Mouse (Mus musculus) v-Abl transformed pro-B cells (cell line): Measurements from ENCODE around the gene Zmiz1.

ENCODE experiments used
- in situ Hi-C, 2 experiments: fragments of 400-800 bp; cut with MboI; formaldehyde crosslinking; loops; one replicate each; pipeline ENCODE4 v1.15.1; 2025; ENCODE audit not compliant: unreplicated experiment in 2 of 2

Gene Zmiz1

GRCm38 (mm10) chr14:25574047-25574870 is 115.3 kb downstream of the Zmiz1 start:
- in situ Hi-C loops = no loop called here

GRCm38 (mm10) chr14:25576642-25577041 is 117.7 kb downstream of the Zmiz1 start:
- in situ Hi-C loops = loop anchor here in 1 of 2 experiments (5.0 kb wide), 1 partner anchor 1079 kb away; no protein-coding TSS in a partner anchor

GRCm38 (mm10) chr14:25577431-25577830 is 118.4 kb downstream of the Zmiz1 start:
- in situ Hi-C loops = loop anchor here in 1 of 2 experiments (5.0 kb wide), 1 partner anchor 1080 kb away; no protein-coding TSS in a partner anchor

GRCm38 (mm10) chr14:25579597-25579996 is 120.6 kb downstream of the Zmiz1 start:
- in situ Hi-C loops = loop anchor here in 1 of 2 experiments (5.0 kb wide), 1 partner anchor 1082 kb away; no protein-coding TSS in a partner anchor

- in situ Hi-C loops = loop anchor here in 1 of 2 experiments (10.0 kb wide), 1 partner anchor 806 kb away; no protein-coding TSS in a partner anchor
Measured at GRCm38 (mm10) chr14:25580397-25580796, 121.4 kb downstream of the Zmiz1 start.

GRCm38 (mm10) chr14:25582603-25583002 is 123.6 kb downstream of the Zmiz1 start:
- in situ Hi-C loops = loop anchor here in 1 of 2 experiments (10.0 kb wide), 1 partner anchor 808 kb away; no protein-coding TSS in a partner anchor

- in situ Hi-C loops = loop anchor here in 1 of 2 experiments (10.0 kb wide), 1 partner anchor 809 kb away; no protein-coding TSS in a partner anchor
Measured at GRCm38 (mm10) chr14:25583899-25584298, 124.9 kb downstream of the Zmiz1 start.

- in situ Hi-C loops = loop anchor here in 1 of 2 experiments (10.0 kb wide), 1 partner anchor 811 kb away; no protein-coding TSS in a partner anchor
Measured at GRCm38 (mm10) chr14:25585545-25586301, 126.7 kb downstream of the Zmiz1 start.

- in situ Hi-C loops = loop anchor here in 1 of 2 experiments (10.0 kb wide), 1 partner anchor 812 kb away; no protein-coding TSS in a partner anchor
Measured at GRCm38 (mm10) chr14:25586846-25587486, 128.0 kb downstream of the Zmiz1 start.

GRCm38 (mm10) chr14:25587487-25588001 is 128.6 kb downstream of the Zmiz1 start:
- in situ Hi-C loops = loop anchor here in 1 of 2 experiments (10.0 kb wide), 1 partner anchor 813 kb away; no protein-coding TSS in a partner anchor

- in situ Hi-C loops = loop anchor here in 1 of 2 experiments (10.0 kb wide), 1 partner anchor 813 kb away; no protein-coding TSS in a partner anchor
Measured at GRCm38 (mm10) chr14:25588156-25588555, 129.2 kb downstream of the Zmiz1 start.

GRCm38 (mm10) chr14:25588946-25589937 is 130.3 kb downstream of the Zmiz1 start:
- in situ Hi-C loops = loop anchor here in 1 of 2 experiments (10.0 kb wide), 1 partner anchor 814 kb away; no protein-coding TSS in a partner anchor

- in situ Hi-C loops = no loop called here
Measured at GRCm38 (mm10) chr14:25591000-25591399, 132.0 kb downstream of the Zmiz1 start.

- in situ Hi-C loops = no loop called here
Measured at GRCm38 (mm10) chr14:25591426-25591825, 132.4 kb downstream of the Zmiz1 start.

GRCm38 (mm10) chr14:25592522-25592921 is 133.5 kb downstream of the Zmiz1 start:
- in situ Hi-C loops = no loop called here

GRCm38 (mm10) chr14:25593876-25594275 is 134.9 kb downstream of the Zmiz1 start:
- in situ Hi-C loops = no loop called here

- in situ Hi-C loops = no loop called here
Measured at GRCm38 (mm10) chr14:25594611-25595010, 135.6 kb downstream of the Zmiz1 start.

GRCm38 (mm10) chr14:25598960-25599359 is 140.0 kb downstream of the Zmiz1 start:
- in situ Hi-C loops = no loop called here

GRCm38 (mm10) chr14:25599934-25600333 is 140.9 kb downstream of the Zmiz1 start:
- in situ Hi-C loops = no loop called here
